Mouse (Mus musculus) lung, adult 2 months (tissue): ENCODE data around the gene Fcho2.

Experiments used
- CTCF ChIP-seq: fragments of 200-500 bp; IDR thresholded peaks from 2 replicates; pipeline ENCODE4 v1.5.1; 2011; ENCODE audit warnings: mild to moderate bottlenecking, low read length, control low read depth; ENCODE audit not compliant: insufficient read depth
- POLR2A ChIP-seq: fragments of 200-500 bp; IDR thresholded peaks from 2 replicates; pipeline ENCODE4 v1.6.1; 2011; ENCODE audit warnings: low read depth, mild to moderate bottlenecking, control low read depth, low read length, borderline replicate concordance; ENCODE audit errors: extremely low read depth

GRCm38 (mm10) chr13:98733292-98733691, 82.0 kb downstream of the Fcho2 start:
- no peak for TF ChIP-seq CTCF
- no peak for TF ChIP-seq POLR2A
